Mouse (Mus musculus): ENCODE measurements around the gene Plac1. TPM values are rescaled to one million over a fixed set of nuclear protein-coding genes. Genes with fewer than 3 reads are reported as not detected.
A peak's percentile ranks its signal among the peaks of the same experiment; 100 is the strongest.

The Plac1 gene
- polyA plus RNA-seq, 1 experiment from 2014 or later = 0.75 TPM

DNA sequence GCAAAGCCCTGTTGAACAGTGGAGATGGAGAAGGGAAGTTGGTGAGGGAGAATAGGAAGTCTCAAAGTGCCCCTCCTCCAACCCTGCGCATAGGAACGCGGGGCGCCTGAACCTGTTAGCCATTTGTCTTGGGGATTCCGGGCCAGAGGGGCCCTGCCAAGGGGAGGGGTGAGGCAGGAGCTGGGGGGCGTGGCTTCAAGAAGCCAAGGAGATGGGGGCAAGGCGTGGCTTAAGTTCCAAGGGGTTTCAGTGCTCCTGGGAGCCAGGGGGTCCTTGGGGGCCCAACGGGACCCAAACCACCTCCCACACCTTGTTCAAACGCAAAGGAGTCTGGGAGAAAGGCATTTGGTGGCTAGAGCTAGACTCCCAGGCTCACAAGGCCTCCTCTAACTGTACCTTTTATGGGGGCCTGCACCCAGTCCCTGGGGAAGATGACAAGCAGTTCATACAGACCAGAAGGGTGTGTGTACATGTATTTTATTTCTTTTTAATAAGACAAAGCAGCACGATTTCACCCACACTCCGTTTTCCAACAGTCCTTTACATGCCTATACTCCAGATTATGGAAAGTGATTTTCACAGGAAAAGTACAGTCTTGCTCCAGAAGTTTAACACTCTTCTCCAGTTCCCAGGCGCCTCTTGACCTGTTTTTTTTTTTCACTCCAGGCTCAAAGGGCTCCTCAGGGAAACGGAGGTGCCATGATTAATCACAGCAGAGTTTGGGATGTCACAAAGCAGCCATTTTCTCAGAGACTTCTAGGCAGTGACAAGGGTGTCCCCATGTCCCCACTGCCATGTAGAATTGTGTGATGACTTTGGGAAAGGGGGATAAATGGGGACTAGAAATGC lies 187.0 kb downstream of the Plac1 start:
- Histone ChIP-seq H3K4me2 (peak overlapping the region; percentile 20; the same call in 1 of the 2 replicates), H3K4me3 (no peak overlapping the region)

DNA sequence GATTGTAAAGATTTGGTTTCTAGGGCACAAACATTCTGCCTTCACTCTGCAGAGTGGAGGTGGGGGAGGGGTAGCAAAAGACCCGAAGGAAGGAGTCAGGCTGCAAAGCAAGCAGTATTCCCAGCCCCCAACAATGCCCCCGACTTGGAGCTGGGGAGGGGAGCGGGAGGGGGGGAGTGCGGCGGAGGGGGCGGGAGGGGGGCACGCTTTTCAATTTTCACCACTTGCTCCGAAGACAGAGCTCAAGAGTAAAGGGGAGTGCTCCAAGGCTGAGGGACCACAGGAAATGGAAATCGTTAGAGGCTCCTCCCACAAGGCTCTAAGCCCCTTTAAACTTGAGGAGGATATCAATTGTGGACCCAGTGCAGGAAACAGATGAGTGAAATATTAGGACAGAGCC lies 189.6 kb downstream of the Plac1 start:
- Histone ChIP-seq H3K4me3 (peak overlapping the region; percentile 8; the same call in 1 of the 2 replicates), H3K9ac (no peak overlapping the region), H3K27ac (replicated peaks) (no peak overlapping the region), H3K4me1 (replicated peaks) (0 out of 2 replicates have a peak, but pooled peaks cover 8% of the 10 kb centered on the region), H3K4me2 (peak overlapping the region; percentile 41), H3K27me3 (peaks cover 16% of the 10 kb centered on the region), H3K9me3 (no peaks in the 10 kb centered on the region), H3K36me3 (no peaks in the 10 kb centered on the region)
- ATAC-seq (ENCODE audit: low read depth) = no peak
- WGBS = 14% methylated on average over 7 of the region's 9 CpGs

More for the DNA sequence above, 187.0 kb downstream of the Plac1 start:
- Histone ChIP-seq H3K4me1 (replicated peaks) (0 out of 2 replicates have a peak, but pooled peaks cover 12% of the 10 kb centered on the region), H3K9me3 (no peaks in the 10 kb centered on the region), H3K27me3 (peaks cover 28% of the 10 kb centered on the region), H3K36me3 (no peaks in the 10 kb centered on the region), H3K9ac (no peak overlapping the region), H3K27ac (replicated peaks) (no peak overlapping the region)
- 15% methylated on average over 13 of the region's 13 CpGs for WGBS
- no peak for ATAC-seq (ENCODE audit: low read depth)

GRCm38 (mm10) chrX:53049196-53049595 lies 190.7 kb downstream of the Plac1 start:
- Histone ChIP-seq H3K27me3 (peaks cover 10% of the 10 kb centered on the region), H3K27ac (replicated peaks) (no peak overlapping the region), H3K4me1 (replicated peaks) (0 out of 2 replicates have a peak, but pooled peaks cover 8% of the 10 kb centered on the region), H3K36me3 (no peaks in the 10 kb centered on the region), H3K9ac (no peak overlapping the region), H3K4me2 (no peak overlapping the region), H3K9me3 (no peaks in the 10 kb centered on the region), H3K4me3 (no peak overlapping the region)
- 41% methylated on average over 4 of the region's 4 CpGs for WGBS
- ATAC-seq (ENCODE audit: low read depth) = no peak

GRCm38 (mm10) chrX:53046911-53047310 lies 193.0 kb downstream of the Plac1 start:
- H3K36me3 ChIP-seq = no peaks in the 10 kb centered on the region

DNA sequence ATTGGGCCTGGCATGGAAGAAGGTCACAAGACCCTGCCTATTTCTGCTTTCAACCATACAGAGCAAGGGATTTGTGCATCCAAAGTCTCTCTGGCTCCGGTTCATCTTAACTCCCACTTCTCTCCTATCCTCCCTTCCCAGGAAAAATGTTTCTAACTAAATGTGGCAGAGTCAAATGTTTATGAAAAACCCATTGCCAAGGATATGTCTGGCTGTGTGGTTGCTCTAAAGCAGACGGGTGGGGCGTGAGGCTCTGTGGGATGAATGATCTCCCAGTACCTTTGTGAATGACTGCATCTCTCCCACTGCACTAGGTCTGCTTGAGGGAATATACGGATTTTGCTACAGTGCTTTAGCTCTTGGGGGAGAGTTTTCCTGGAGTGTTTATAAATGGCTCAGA lies 193.9 kb downstream of the Plac1 start:
- no peaks in the 10 kb centered on the region for H3K36me3 ChIP-seq
- no peak for ATAC-seq (ENCODE audit: low read depth)
- no peak overlapping the region for H3K4me3 ChIP-seq
- no peak overlapping the region for H3K4me2 ChIP-seq
- H3K4me1 ChIP-seq (replicated peaks) = no peaks in the 10 kb centered on the region
- H3K27ac ChIP-seq (replicated peaks) = no peak overlapping the region
- no peak overlapping the region for H3K9ac ChIP-seq
- H3K27me3 ChIP-seq = no peaks in the 10 kb centered on the region
- 74% methylated on average over 4 of the region's 4 CpGs for WGBS
- no peaks in the 10 kb centered on the region for H3K9me3 ChIP-seq

More at GRCm38 (mm10) chrX:53046911-53047310, 193.0 kb downstream of the Plac1 start:
- Histone ChIP-seq H3K4me2 (no peak overlapping the region), H3K9me3 (no peaks in the 10 kb centered on the region), H3K4me3 (no peak overlapping the region), H3K4me1 (replicated peaks) (no peaks in the 10 kb centered on the region), H3K27ac (replicated peaks) (no peak overlapping the region), H3K9ac (no peak overlapping the region), H3K27me3 (no peaks in the 10 kb centered on the region)
- ATAC-seq (ENCODE audit: low read depth) = no peak
- WGBS = 60% methylated on average over 2 of the region's 2 CpGs

GRCm38 (mm10) chrX:53045187-53045903 lies 194.6 kb downstream of the Plac1 start:
- Histone ChIP-seq H3K9ac (no peak overlapping the region), H3K36me3 (no peaks in the 10 kb centered on the region), H3K4me1 (replicated peaks) (no peaks in the 10 kb centered on the region), H3K27ac (replicated peaks) (no peak overlapping the region), H3K4me2 (no peak overlapping the region), H3K27me3 (no peaks in the 10 kb centered on the region), H3K9me3 (no peaks in the 10 kb centered on the region), H3K4me3 (no peak overlapping the region)
- 47% methylated on average over 10 of the region's 10 CpGs for WGBS
- no peak for ATAC-seq (ENCODE audit: low read depth)

DNA sequence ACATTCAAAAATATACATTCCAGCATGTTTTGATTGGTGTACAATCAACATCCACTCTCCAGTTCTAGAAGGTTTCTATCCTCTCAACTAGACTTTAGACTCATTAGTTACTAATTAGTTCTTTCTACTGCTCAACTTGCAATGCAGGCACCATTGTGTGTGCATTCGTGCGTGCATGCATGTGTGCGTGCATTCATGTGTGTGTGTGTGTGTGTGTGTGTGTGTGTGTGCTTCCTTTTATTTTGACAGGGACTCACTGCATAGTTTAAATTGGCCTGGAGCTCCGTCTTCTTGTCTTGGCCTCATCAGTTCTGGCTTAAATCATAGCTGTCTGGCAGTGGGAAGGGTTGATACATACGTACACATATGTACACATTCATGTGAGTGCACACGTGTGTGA lies 198.9 kb downstream of the Plac1 start:
- WGBS = 83% methylated on average over 6 of the region's 6 CpGs
- H3K4me2 ChIP-seq = no peak overlapping the region
- no peaks in the 10 kb centered on the region for H3K27me3 ChIP-seq
- no peaks in the 10 kb centered on the region for H3K36me3 ChIP-seq
- H3K4me1 ChIP-seq (replicated peaks) = no peaks in the 10 kb centered on the region
- H3K9ac ChIP-seq = no peak overlapping the region
- H3K27ac ChIP-seq (replicated peaks) = no peak overlapping the region
- H3K9me3 ChIP-seq = no peaks in the 10 kb centered on the region
- ATAC-seq (ENCODE audit: low read depth) = no peak
- H3K4me3 ChIP-seq = no peak overlapping the region

DNA sequence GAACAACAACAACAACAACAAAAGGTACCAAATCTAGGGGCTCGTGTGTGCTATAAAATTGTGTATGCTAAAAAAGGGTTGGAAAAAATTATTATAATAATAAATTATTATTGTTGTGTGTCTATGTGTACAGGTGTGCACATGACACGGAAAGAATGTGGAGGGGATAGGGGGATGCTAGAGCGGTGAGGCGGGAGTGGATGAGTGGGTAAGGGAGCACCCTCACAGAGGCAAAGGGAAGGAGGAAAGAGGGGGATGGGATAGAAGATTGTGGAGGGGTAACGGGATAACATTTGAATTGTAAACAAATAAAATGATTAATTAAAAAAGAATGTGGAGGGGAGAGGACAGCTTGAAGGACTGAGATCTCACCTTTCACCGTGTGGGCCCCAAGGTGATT lies 199.8 kb downstream of the Plac1 start:
- Histone ChIP-seq H3K36me3 (no peaks in the 10 kb centered on the region), H3K27ac (replicated peaks) (no peak overlapping the region), H3K4me3 (no peak overlapping the region), H3K9ac (no peak overlapping the region), H3K9me3 (no peaks in the 10 kb centered on the region), H3K27me3 (no peaks in the 10 kb centered on the region), H3K4me1 (replicated peaks) (no peaks in the 10 kb centered on the region), H3K4me2 (no peak overlapping the region)
- WGBS = 87% methylated on average over 6 of the region's 6 CpGs
- no peak for ATAC-seq (ENCODE audit: low read depth)

GRCm38 (mm10) chrX:53039651-53040050 lies 200.3 kb downstream of the Plac1 start:
- no peak overlapping the region for H3K27ac ChIP-seq (replicated peaks)
- H3K27me3 ChIP-seq = no peaks in the 10 kb centered on the region
- H3K9me3 ChIP-seq = no peaks in the 10 kb centered on the region
- no peak overlapping the region for H3K4me2 ChIP-seq
- no peak for ATAC-seq (ENCODE audit: low read depth)
- H3K4me1 ChIP-seq (replicated peaks) = no peaks in the 10 kb centered on the region
- H3K4me3 ChIP-seq = no peak overlapping the region
- no peaks in the 10 kb centered on the region for H3K36me3 ChIP-seq
- H3K9ac ChIP-seq = no peak overlapping the region
- 43% methylated on average over 5 of the region's 5 CpGs for WGBS

DNA sequence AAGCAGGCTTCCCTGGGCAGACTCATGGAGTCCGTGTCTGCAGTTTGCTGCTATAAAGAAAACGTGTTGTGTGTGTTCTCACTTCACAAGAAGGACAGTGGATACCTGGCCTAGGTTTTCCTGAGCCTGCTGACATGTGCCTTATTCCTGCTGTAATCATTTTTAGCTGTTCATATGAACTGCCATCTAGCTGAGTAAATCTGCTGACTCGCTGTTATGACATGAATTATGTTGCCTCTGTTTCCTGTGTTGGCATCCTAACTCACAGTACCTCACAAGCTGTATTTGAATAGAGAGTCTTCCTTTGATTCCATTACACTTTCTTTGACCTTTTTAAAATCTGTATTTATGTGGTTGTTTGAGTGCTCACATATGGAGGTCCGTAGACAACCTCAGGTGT lies 201.7 kb downstream of the Plac1 start:
- no peak for ATAC-seq (ENCODE audit: low read depth)

DNA sequence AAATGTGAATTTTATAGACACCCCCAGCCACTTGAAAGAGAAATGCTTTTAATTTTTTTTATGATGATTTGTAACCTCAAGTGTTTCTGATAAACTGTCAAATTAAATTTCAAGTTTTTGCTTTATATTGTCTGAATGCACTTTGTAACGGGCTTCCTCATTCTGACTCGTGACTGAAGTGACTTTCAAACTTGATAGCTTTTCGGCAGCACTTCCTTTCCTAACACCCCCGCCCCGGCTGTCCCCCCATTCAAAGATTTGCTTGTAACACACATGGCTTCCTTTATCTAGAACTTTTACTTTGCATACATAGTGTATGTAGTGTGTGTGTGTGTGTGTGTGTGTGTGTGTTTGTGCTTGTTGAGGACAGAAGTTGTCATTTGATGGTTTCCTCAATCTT lies 210.4 kb downstream of the Plac1 start:
- Histone ChIP-seq H3K9ac (no peak overlapping the region), H3K27ac (replicated peaks) (no peak overlapping the region), H3K4me3 (no peak overlapping the region), H3K27me3 (no peaks in the 10 kb centered on the region), H3K4me2 (no peak overlapping the region), H3K36me3 (no peaks in the 10 kb centered on the region), H3K4me1 (replicated peaks) (no peaks in the 10 kb centered on the region), H3K9me3 (no peaks in the 10 kb centered on the region)
- no peak for ATAC-seq (ENCODE audit: low read depth)
- 84% methylated on average over 5 of the region's 5 CpGs for WGBS

More for the DNA sequence above, 201.7 kb downstream of the Plac1 start:
- no peak overlapping the region for H3K4me2 ChIP-seq
- no peak overlapping the region for H3K9ac ChIP-seq
- H3K27ac ChIP-seq (replicated peaks) = no peak overlapping the region
- no peaks in the 10 kb centered on the region for H3K4me1 ChIP-seq (replicated peaks)
- H3K36me3 ChIP-seq = no peaks in the 10 kb centered on the region
- no peak overlapping the region for H3K4me3 ChIP-seq
- WGBS = 81% methylated on average over 4 of the region's 4 CpGs
- H3K9me3 ChIP-seq = no peaks in the 10 kb centered on the region
- no peaks in the 10 kb centered on the region for H3K27me3 ChIP-seq

- Histone ChIP-seq H3K4me2 (no peak overlapping the region), H3K4me3 (no peak overlapping the region), H3K9me3 (no peaks in the 10 kb centered on the region), H3K36me3 (no peaks in the 10 kb centered on the region; the same call in 1 of the 2 replicates), H3K27me3 (no peaks in the 10 kb centered on the region), H3K27ac (replicated peaks) (no peak overlapping the region), H3K9ac (no peak overlapping the region), H3K4me1 (replicated peaks) (no peaks in the 10 kb centered on the region)
- 70% methylated on average over 11 of the region's 11 CpGs for WGBS
- ATAC-seq (ENCODE audit: low read depth) = no peak
These were observed 214.3 kb downstream of the Plac1 start for GRCm38 (mm10) chrX:53025471-53026223.
